Mouse (Mus musculus): Measurements from ENCODE around the gene Agl. TPM values are rescaled to one million over a fixed set of nuclear protein-coding genes. Genes with fewer than 3 reads are reported as not detected.

Gene Agl
- polyA plus RNA-seq, 1 experiment from 2014 or later, result 24.0 TPM

- Histone ChIP-seq H3K27ac (no peak overlapping the region), H3K4me3 (no peak overlapping the region), H3K27me3 (no peaks in the 10 kb centered on the region), H3K4me1 (no peaks in the 10 kb centered on the region), H3K36me3 (no peaks in the 10 kb centered on the region), H3K9ac (no peak overlapping the region), H3K4me2 (no peak overlapping the region), H3K9me3 (no peaks in the 10 kb centered on the region)
- no peak for ATAC-seq (ENCODE audit: insufficient number of reproducible peaks, low FRiP score, low TSS enrichment, low read depth)
- WGBS, result 53% methylated on average over 9 of the region's 9 CpGs
These were observed 81.2 kb downstream of the Agl start for GRCm38 (mm10) chr3:116726807-116727206.

GRCm38 (mm10) chr3:116723496-116724481 lies 84.2 kb downstream of the Agl start:
- no peaks in the 10 kb centered on the region for H3K9me3 ChIP-seq
- no peaks in the 10 kb centered on the region for H3K36me3 ChIP-seq
- H3K27me3 ChIP-seq, result no peaks in the 10 kb centered on the region
- H3K27ac ChIP-seq, result no peak overlapping the region
- H3K4me2 ChIP-seq, result no peak overlapping the region
- WGBS, result 58% methylated on average over 10 of the region's 10 CpGs
- no peak overlapping the region for H3K4me3 ChIP-seq
- no peak overlapping the region for H3K9ac ChIP-seq
- no peak for ATAC-seq (ENCODE audit: insufficient number of reproducible peaks, low FRiP score, low TSS enrichment, low read depth)
- no peaks in the 10 kb centered on the region for H3K4me1 ChIP-seq

- no peaks in the 10 kb centered on the region for H3K4me1 ChIP-seq
- H3K4me2 ChIP-seq, result no peak overlapping the region
- no peak overlapping the region for H3K4me3 ChIP-seq
- H3K9me3 ChIP-seq, result no peaks in the 10 kb centered on the region
- H3K36me3 ChIP-seq, result no peaks in the 10 kb centered on the region
- ATAC-seq (ENCODE audit: insufficient number of reproducible peaks, low FRiP score, low TSS enrichment, low read depth), result no peak
- H3K27ac ChIP-seq, result no peak overlapping the region
- H3K27me3 ChIP-seq, result no peaks in the 10 kb centered on the region
- no peak overlapping the region for H3K9ac ChIP-seq
- WGBS, result 71% methylated on average over 4 of the region's 4 CpGs
These were observed 85.0 kb downstream of the Agl start for GRCm38 (mm10) chr3:116722980-116723379.

DNA sequence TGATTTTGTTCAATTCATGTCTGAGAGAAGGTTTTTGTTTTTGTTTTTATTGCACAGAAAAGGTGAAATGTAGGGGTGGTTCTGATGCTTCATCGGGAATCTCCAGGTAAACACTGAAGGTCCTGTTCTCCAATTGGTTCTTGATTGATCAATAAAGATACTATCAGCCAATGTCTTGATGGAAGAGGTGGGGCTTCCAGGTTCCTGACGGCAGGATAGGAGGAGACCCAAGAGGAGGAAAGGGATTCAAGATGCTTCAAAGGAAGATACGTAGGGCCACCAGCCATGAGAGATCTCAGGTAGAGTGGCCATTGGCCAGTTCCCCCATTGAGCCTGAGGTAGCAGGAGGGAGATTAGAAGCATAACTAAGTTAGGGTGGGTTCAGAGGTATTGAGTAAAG lies 89.0 kb downstream of the Agl start:
- no peak overlapping the region for H3K4me2 ChIP-seq
- ATAC-seq (ENCODE audit: insufficient number of reproducible peaks, low FRiP score, low TSS enrichment, low read depth), result no peak
- no peaks in the 10 kb centered on the region for H3K9me3 ChIP-seq
- no peak overlapping the region for H3K9ac ChIP-seq
- 64% methylated on average over 3 of the region's 3 CpGs for WGBS
- H3K36me3 ChIP-seq, result no peaks in the 10 kb centered on the region
- H3K27me3 ChIP-seq, result no peaks in the 10 kb centered on the region
- no peak overlapping the region for H3K27ac ChIP-seq
- H3K4me1 ChIP-seq, result no peaks in the 10 kb centered on the region
- no peak overlapping the region for H3K4me3 ChIP-seq

- Histone ChIP-seq H3K4me2 (peak overlapping the region; percentile 79), H3K9me3 (no peaks in the 10 kb centered on the region), H3K27ac (no peak overlapping the region), H3K36me3 (no peaks in the 10 kb centered on the region), H3K27me3 (no peaks in the 10 kb centered on the region), H3K4me3 (peak overlapping the region; percentile 98), H3K9ac (no peak overlapping the region), H3K4me1 (peaks cover 13% of the 10 kb centered on the region)
- 22% methylated on average over 5 of the region's 5 CpGs for WGBS
- ATAC-seq (ENCODE audit: insufficient number of reproducible peaks, low FRiP score, low TSS enrichment, low read depth), result no peak
These were observed 94.9 kb downstream of the Agl start for GRCm38 (mm10) chr3:116713031-116713430.

DNA sequence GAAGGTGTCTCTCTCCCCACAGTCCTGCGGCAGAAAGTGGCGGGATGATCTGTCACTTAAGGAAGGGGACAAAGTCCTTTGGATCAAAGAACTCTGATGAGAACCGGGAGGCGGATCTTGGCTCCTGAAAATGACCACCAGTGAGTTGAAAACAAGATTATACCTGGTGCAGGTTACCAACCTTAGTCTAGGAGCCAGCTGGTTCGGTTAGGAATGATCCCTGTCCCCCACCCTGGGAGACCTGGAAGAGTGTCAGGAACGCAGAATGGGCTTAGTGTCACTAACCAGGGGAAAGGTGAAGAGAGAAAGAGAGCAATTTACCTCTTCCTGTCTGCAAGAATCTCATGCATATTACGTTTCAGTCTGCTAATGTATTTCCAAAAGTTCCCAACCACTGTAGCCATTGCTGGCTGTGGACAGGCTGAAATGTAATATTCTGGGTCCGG lies 95.5 kb downstream of the Agl start, which contains the start of gene Slc35a3:
Gene Slc35a3, minus strand, starts transcription at position 396 of the 446 bp plus-strand sequence.
- H3K36me3 ChIP-seq, result no peaks in the 10 kb centered on the region
- H3K27me3 ChIP-seq, result no peaks in the 10 kb centered on the region
- peak within 1 kb of the TSS; percentile 79 for H3K4me2 ChIP-seq
- H3K9me3 ChIP-seq, result no peaks in the 10 kb centered on the region
- peak within 1 kb of the TSS; percentile 95 for H3K9ac ChIP-seq
- H3K4me3 ChIP-seq, result peak within 1 kb of the TSS; percentile 98
- H3K27ac ChIP-seq, result peak within 1 kb of the TSS; percentile 93
- peaks cover 13% of the 10 kb centered on the region for H3K4me1 ChIP-seq
- ATAC-seq (ENCODE audit: insufficient number of reproducible peaks, low FRiP score, low TSS enrichment, low read depth), result no peak
- 2% methylated on average over 8 of the region's 8 CpGs for WGBS

DNA sequence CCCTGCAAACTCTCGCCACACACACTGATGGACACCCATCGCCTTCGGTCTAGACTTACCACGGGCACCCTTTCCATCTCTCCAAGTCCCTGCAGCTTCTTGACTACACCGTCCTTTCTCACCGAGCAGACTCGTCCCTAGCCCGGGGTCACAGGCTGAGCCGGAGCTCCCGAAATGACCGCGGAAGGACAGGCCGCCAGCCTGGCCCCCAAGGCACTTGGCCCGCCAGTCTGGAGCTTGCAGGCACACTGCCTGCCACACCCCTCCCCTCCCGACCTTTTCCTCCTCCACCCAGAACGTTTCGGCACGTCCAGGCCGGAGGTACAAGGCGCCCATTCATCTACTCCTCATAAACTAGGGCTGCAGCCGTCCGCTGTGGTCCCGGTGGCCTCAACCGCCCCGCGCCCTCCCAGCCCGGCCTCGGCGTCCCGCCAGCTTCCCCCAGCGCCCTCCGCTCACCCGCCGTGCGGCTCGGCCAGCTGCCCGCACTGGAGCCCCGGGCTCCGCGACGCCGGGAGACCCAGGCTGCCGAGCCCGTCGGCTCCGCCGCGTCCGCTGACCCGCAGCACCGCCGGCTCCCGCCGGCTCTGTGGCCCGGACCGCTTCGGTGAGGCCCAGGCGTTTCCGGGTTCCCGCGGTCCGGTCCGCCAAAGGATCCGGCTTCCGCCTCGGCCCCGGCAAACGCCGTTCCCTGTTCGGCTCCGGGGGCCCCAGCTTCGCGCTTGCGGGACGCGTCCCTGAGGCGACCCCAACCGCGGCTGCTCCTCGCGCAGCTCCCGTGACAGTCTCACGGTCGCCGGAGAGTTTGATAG lies 96.1 kb downstream of the Agl start:
- H3K27me3 ChIP-seq, result no peaks in the 10 kb centered on the region
- under 1% methylated on average over 82 of the region's 85 CpGs for WGBS
- ATAC-seq (ENCODE audit: insufficient number of reproducible peaks, low FRiP score, low TSS enrichment, low read depth), result peak; percentile 92

GRCm38 (mm10) chr3:116710941-116711340 lies 97.0 kb downstream of the Agl start:
- Histone ChIP-seq H3K9ac (0 out of 2 replicates have a peak overlapping the region, but pooled peaks have one; percentile 2), H3K27ac (peak overlapping the region; percentile 93; the same call in 1 of the 2 replicates)
- 42% methylated on average over 9 of the region's 9 CpGs for WGBS

More for the DNA sequence above, 96.1 kb downstream of the Agl start:
- Histone ChIP-seq H3K9ac (peak overlapping the region; percentile 95), H3K4me1 (peaks cover 13% of the 10 kb centered on the region), H3K36me3 (no peaks in the 10 kb centered on the region), H3K9me3 (no peaks in the 10 kb centered on the region), H3K4me2 (peak overlapping the region; percentile 79), H3K27ac (peak overlapping the region; percentile 93), H3K4me3 (peak overlapping the region; percentile 98)

GRCm38 (mm10) chr3:116705637-116706204 lies 102.2 kb downstream of the Agl start:
- no peaks in the 10 kb centered on the region for H3K36me3 ChIP-seq
- no peaks in the 10 kb centered on the region for H3K9me3 ChIP-seq
- H3K27ac ChIP-seq, result no peak overlapping the region
- ATAC-seq (ENCODE audit: insufficient number of reproducible peaks, low FRiP score, low TSS enrichment, low read depth), result no peak
- H3K27me3 ChIP-seq, result no peaks in the 10 kb centered on the region
- WGBS, result 93% methylated on average over 1 of the region's 1 CpGs
- no peaks in the 10 kb centered on the region for H3K4me1 ChIP-seq
- H3K4me3 ChIP-seq, result no peak overlapping the region
- no peak overlapping the region for H3K9ac ChIP-seq
- H3K4me2 ChIP-seq, result no peak overlapping the region

More at GRCm38 (mm10) chr3:116710941-116711340, 97.0 kb downstream of the Agl start:
- Histone ChIP-seq H3K4me1 (peaks cover 13% of the 10 kb centered on the region), H3K9me3 (no peaks in the 10 kb centered on the region), H3K27me3 (no peaks in the 10 kb centered on the region), H3K4me2 (peak overlapping the region; percentile 79), H3K36me3 (no peaks in the 10 kb centered on the region), H3K4me3 (peak overlapping the region; percentile 98)
- no peak for ATAC-seq (ENCODE audit: insufficient number of reproducible peaks, low FRiP score, low TSS enrichment, low read depth)

GRCm38 (mm10) chr3:116703835-116704234 lies 104.1 kb downstream of the Agl start:
- ATAC-seq (ENCODE audit: insufficient number of reproducible peaks, low FRiP score, low TSS enrichment, low read depth), result no peak
- Histone ChIP-seq H3K4me2 (no peak overlapping the region), H3K4me3 (no peak overlapping the region)

DNA sequence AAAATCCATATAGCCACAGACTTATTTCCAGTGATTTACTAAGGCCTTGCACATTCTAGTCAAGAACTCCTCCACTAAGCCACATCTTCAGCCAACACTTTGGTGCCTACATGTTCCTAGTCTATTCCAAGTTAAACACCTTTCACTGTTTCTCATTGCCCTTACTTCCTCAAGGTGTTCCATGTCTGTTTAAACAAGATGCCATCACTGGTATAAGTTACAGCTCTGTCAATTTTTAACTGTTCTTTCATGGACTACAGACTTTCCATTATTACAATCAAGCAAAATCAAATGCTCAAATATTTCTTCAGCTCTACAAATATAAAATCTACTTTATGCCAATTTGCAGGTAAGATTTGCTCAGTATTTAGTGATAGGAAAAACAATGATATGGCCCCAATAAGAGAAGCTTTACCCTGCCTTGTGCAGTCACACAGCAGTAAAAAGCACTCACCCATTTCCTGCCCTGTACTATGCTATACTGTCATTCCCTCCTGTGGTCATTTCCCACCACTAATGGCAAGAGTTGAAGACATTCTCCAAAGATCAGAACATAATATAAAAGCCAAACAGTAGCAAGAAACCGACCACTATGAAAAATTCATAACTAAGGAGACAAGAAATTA lies 105.2 kb downstream of the Agl start:
- Histone ChIP-seq H3K27me3 (no peaks in the 10 kb centered on the region), H3K9ac (no peak overlapping the region), H3K36me3 (0 out of 2 replicates have a peak, but pooled peaks cover 3% of the 10 kb centered on the region), H3K4me1 (no peaks in the 10 kb centered on the region), H3K4me2 (no peak overlapping the region), H3K27ac (no peak overlapping the region), H3K4me3 (no peak overlapping the region), H3K9me3 (no peaks in the 10 kb centered on the region)
- ATAC-seq (ENCODE audit: insufficient number of reproducible peaks, low FRiP score, low TSS enrichment, low read depth), result no peak
- WGBS, result 85% methylated on average over 1 of the region's 1 CpGs

More at GRCm38 (mm10) chr3:116703835-116704234, 104.1 kb downstream of the Agl start:
- Histone ChIP-seq H3K27ac (no peak overlapping the region), H3K9ac (no peak overlapping the region), H3K36me3 (0 out of 2 replicates have a peak, but pooled peaks cover 3% of the 10 kb centered on the region), H3K27me3 (no peaks in the 10 kb centered on the region), H3K9me3 (no peaks in the 10 kb centered on the region), H3K4me1 (no peaks in the 10 kb centered on the region)
- 89% methylated on average over 5 of the region's 5 CpGs for WGBS
